Mouse (Mus musculus) adrenal gland, postnatal 10 days (tissue): ENCODE measurements around the gene Fbln2. TPM values are rescaled to one million over a fixed set of nuclear protein-coding genes. Genes with fewer than 3 reads are reported as not detected.

ENCODE experiments used
- DNase-seq: peaks from one replicate; pipeline ENCODE4 v3.0.0; 2021; ENCODE audit warnings: mixed read lengths
- total RNA-seq, 2 experiments: library from RNA; stranded (reverse); gene quantifications; 2 replicates each; pipeline ENCODE4 v1.2.3; 2021

The Fbln2 gene
- total RNA-seq, 2 experiments from 2014 or later: 59.6 to 62.1 TPM

- DNase-seq: no peak
Measured at GRCm38 (mm10) chr6:91228980-91229379, 16.7 kb downstream of the Fbln2 start.

GRCm38 (mm10) chr6:91231000-91231399 lies 18.7 kb downstream of the Fbln2 start:
- no peak for DNase-seq

GRCm38 (mm10) chr6:91231523-91231922 lies 19.3 kb downstream of the Fbln2 start:
- no peak for DNase-seq

- DNase-seq: no peak
Measured at GRCm38 (mm10) chr6:91233011-91233410, 20.8 kb downstream of the Fbln2 start.

GRCm38 (mm10) chr6:91233424-91234015 lies 21.3 kb downstream of the Fbln2 start:
- DNase-seq: no peak

GRCm38 (mm10) chr6:91236006-91236405 lies 23.8 kb downstream of the Fbln2 start:
- DNase-seq: no peak

GRCm38 (mm10) chr6:91236429-91236828 lies 24.2 kb downstream of the Fbln2 start:
- no peak for DNase-seq

GRCm38 (mm10) chr6:91237273-91237672 lies 25.0 kb downstream of the Fbln2 start:
- no peak for DNase-seq

GRCm38 (mm10) chr6:91240537-91240936 lies 28.3 kb downstream of the Fbln2 start:
- DNase-seq: no peak

- no peak for DNase-seq
Measured at GRCm38 (mm10) chr6:91240964-91241363, 28.7 kb downstream of the Fbln2 start.

- DNase-seq: no peak
Measured at GRCm38 (mm10) chr6:91243395-91243794, 31.1 kb downstream of the Fbln2 start.

- no peak for DNase-seq
Measured at GRCm38 (mm10) chr6:91244331-91244730, 32.1 kb downstream of the Fbln2 start.

- no peak for DNase-seq
Measured at GRCm38 (mm10) chr6:91245331-91245730, 33.1 kb downstream of the Fbln2 start.

GRCm38 (mm10) chr6:91247343-91247742 lies 35.1 kb downstream of the Fbln2 start:
- DNase-seq: no peak

- peak; percentile 42 for DNase-seq
Measured at GRCm38 (mm10) chr6:91248627-91249026, 36.4 kb downstream of the Fbln2 start.

- no peak for DNase-seq
Measured at GRCm38 (mm10) chr6:91249797-91250196, 37.5 kb downstream of the Fbln2 start.

GRCm38 (mm10) chr6:91259440-91260120 lies 47.3 kb downstream of the Fbln2 start:
- peak; percentile 67 for DNase-seq

- peak; percentile 31 for DNase-seq
Measured at GRCm38 (mm10) chr6:91260347-91260986, 48.2 kb downstream of the Fbln2 start.

GRCm38 (mm10) chr6:91260987-91261367 lies 48.7 kb downstream of the Fbln2 start:
- DNase-seq: no peak

- DNase-seq: no peak
Measured at GRCm38 (mm10) chr6:91265616-91266015, 53.4 kb downstream of the Fbln2 start.

- no peak for DNase-seq
Measured at GRCm38 (mm10) chr6:91266647-91267046, 54.4 kb downstream of the Fbln2 start.

- no peak for DNase-seq
Measured at GRCm38 (mm10) chr6:91268318-91268717, 56.1 kb downstream of the Fbln2 start.

GRCm38 (mm10) chr6:91277549-91277948 lies 65.3 kb downstream of the Fbln2 start:
- DNase-seq: peak; percentile 76

- no peak for DNase-seq
Measured at GRCm38 (mm10) chr6:91278302-91278701, 66.0 kb downstream of the Fbln2 start.
